Mouse (Mus musculus): ENCODE data around the gene Serpina5. TPM values are rescaled to one million over a fixed set of nuclear protein-coding genes. Genes with fewer than 3 reads are reported as not detected.

Serpina5 gene
- polyA plus RNA-seq, 1 experiment: not detected

GRCm38 (mm10) chr12:104142427-104142826 is 41.5 kb downstream of the Serpina5 start:
- Histone ChIP-seq H3K4me3 (replicated peaks) (no peak overlapping the region), H3K27me3 (ENCODE audit: control insufficient read depth) (no peaks in the 10 kb centered on the region), H3K36me3 (ENCODE audit: control insufficient read depth) (no peaks in the 10 kb centered on the region), H3K9me3 (ENCODE audit: control insufficient read depth, low read length) (no peaks in the 10 kb centered on the region), H3K4me1 (ENCODE audit: control insufficient read depth) (no peaks in the 10 kb centered on the region)
- no peak for TF ChIP-seq TAL1 (IDR thresholded peaks at IDR 0.05; ENCODE audit: low read length)
- TF ChIP-seq GATA1 (IDR thresholded peaks at IDR 0.05; ENCODE audit: low read length): no peak

GRCm38 (mm10) chr12:104143286-104143685 is 42.4 kb downstream of the Serpina5 start:
- no peaks in the 10 kb centered on the region for H3K36me3 ChIP-seq (ENCODE audit: control insufficient read depth)
- H3K9me3 ChIP-seq (ENCODE audit: control insufficient read depth, low read length): no peaks in the 10 kb centered on the region
- H3K4me1 ChIP-seq (ENCODE audit: control insufficient read depth): no peaks in the 10 kb centered on the region
- H3K4me3 ChIP-seq (replicated peaks): no peak overlapping the region
- H3K27me3 ChIP-seq (ENCODE audit: control insufficient read depth): no peaks in the 10 kb centered on the region
- TF ChIP-seq TAL1 (IDR thresholded peaks at IDR 0.05; ENCODE audit: low read length) (no peak), GATA1 (IDR thresholded peaks at IDR 0.05; ENCODE audit: low read length) (no peak)

GRCm38 (mm10) chr12:104145571-104145970 is 44.7 kb downstream of the Serpina5 start:
- TF ChIP-seq TAL1 (IDR thresholded peaks at IDR 0.05; ENCODE audit: low read length) (no peak), GATA1 (IDR thresholded peaks at IDR 0.05; ENCODE audit: low read length) (no peak)
- H3K9me3 ChIP-seq (ENCODE audit: control insufficient read depth, low read length): no peaks in the 10 kb centered on the region
- H3K4me3 ChIP-seq (replicated peaks): no peak overlapping the region
- H3K4me1 ChIP-seq (ENCODE audit: control insufficient read depth): no peaks in the 10 kb centered on the region
- H3K36me3 ChIP-seq (ENCODE audit: control insufficient read depth): no peaks in the 10 kb centered on the region
- no peaks in the 10 kb centered on the region for H3K27me3 ChIP-seq (ENCODE audit: control insufficient read depth)

- TF ChIP-seq GATA1 (IDR thresholded peaks at IDR 0.05; ENCODE audit: low read length): no peak
- TF ChIP-seq TAL1 (IDR thresholded peaks at IDR 0.05; ENCODE audit: low read length): no peak
- Histone ChIP-seq H3K27me3 (ENCODE audit: control insufficient read depth) (no peaks in the 10 kb centered on the region), H3K4me3 (replicated peaks) (no peak overlapping the region), H3K36me3 (ENCODE audit: control insufficient read depth) (no peaks in the 10 kb centered on the region), H3K9me3 (ENCODE audit: control insufficient read depth, low read length) (no peaks in the 10 kb centered on the region), H3K4me1 (ENCODE audit: control insufficient read depth) (no peaks in the 10 kb centered on the region)
Measured at GRCm38 (mm10) chr12:104151989-104152388, 51.1 kb downstream of the Serpina5 start.

- Histone ChIP-seq H3K36me3 (ENCODE audit: control insufficient read depth) (no peaks in the 10 kb centered on the region), H3K4me3 (replicated peaks) (no peak overlapping the region), H3K9me3 (ENCODE audit: control insufficient read depth, low read length) (no peaks in the 10 kb centered on the region), H3K4me1 (ENCODE audit: control insufficient read depth) (no peaks in the 10 kb centered on the region), H3K27me3 (ENCODE audit: control insufficient read depth) (no peaks in the 10 kb centered on the region)
- no peak for TF ChIP-seq GATA1 (IDR thresholded peaks at IDR 0.05; ENCODE audit: low read length)
- TF ChIP-seq TAL1 (IDR thresholded peaks at IDR 0.05; ENCODE audit: low read length): no peak
Measured at GRCm38 (mm10) chr12:104153041-104153645, 52.2 kb downstream of the Serpina5 start.

GRCm38 (mm10) chr12:104153656-104154055 is 52.7 kb downstream of the Serpina5 start, which contains the start of gene Serpina3c:
Serpina3c (minus strand) TSS chr12:104153870.
- H3K9me3 ChIP-seq (ENCODE audit: control insufficient read depth, low read length): no peaks in the 10 kb centered on the region

More at GRCm38 (mm10) chr12:104153656-104154055, 52.7 kb downstream of the Serpina5 start, which contains the start of gene Serpina3c:
- TF ChIP-seq GATA1 (IDR thresholded peaks at IDR 0.05; ENCODE audit: low read length): no peak
- TF ChIP-seq TAL1 (IDR thresholded peaks at IDR 0.05; ENCODE audit: low read length): no peak
- Histone ChIP-seq H3K27me3 (ENCODE audit: control insufficient read depth) (no peaks in the 10 kb centered on the region), H3K4me3 (replicated peaks) (no peak within 1 kb of the TSS), H3K4me1 (ENCODE audit: control insufficient read depth) (no peaks in the 10 kb centered on the region), H3K36me3 (ENCODE audit: control insufficient read depth) (no peaks in the 10 kb centered on the region)

Other genes with a start within 250 kb of the Serpina5 start
- 0.14 and 0.21 TPM in 2 replicates for gene Serpina1a, start 237.6 kb upstream of the Serpina5 start, polyA plus RNA-seq (2012)
- not detected in 2 replicates for gene Serpina1c, start 196.2 kb upstream of the Serpina5 start, polyA plus RNA-seq (2012)
- gene Serpina1e, start 142.1 kb upstream of the Serpina5 start, polyA plus RNA-seq (2012): not detected in 2 replicates
- not detected in 2 replicates for gene Serpina11, start 111.2 kb upstream of the Serpina5 start, polyA plus RNA-seq (2012)
- gene Serpina9, start 87.4 kb upstream of the Serpina5 start, polyA plus RNA-seq (2012): not detected in 2 replicates
- gene Serpina12, start 56.7 kb upstream of the Serpina5 start, polyA plus RNA-seq (2012): 0.03 TPM in 1 of 2 replicates, not detected in the other
- not detected in 2 replicates for gene Serpina3a, start 11.6 kb downstream of the Serpina5 start, polyA plus RNA-seq (2012)
- not detected in 2 replicates for gene Serpina3b, start 26.9 kb downstream of the Serpina5 start, polyA plus RNA-seq (2012)
- gene Serpina3c, start 52.8 kb downstream of the Serpina5 start, polyA plus RNA-seq (2012): not detected in 2 replicates
- gene Serpina3f, start 113.4 kb downstream of the Serpina5 start, polyA plus RNA-seq (2012): not detected in 2 replicates
- gene Serpina3g, start 135.1 kb downstream of the Serpina5 start, polyA plus RNA-seq (2012): 0.04 TPM in 1 of 2 replicates, not detected in the other
- not detected in 2 replicates for gene Serpina3i, start 162.0 kb downstream of the Serpina5 start, polyA plus RNA-seq (2012)
- gene Serpina3j, start 213.4 kb downstream of the Serpina5 start, polyA plus RNA-seq (2012): not detected in 2 replicates
- gene Serpina3k, start 237.4 kb downstream of the Serpina5 start, polyA plus RNA-seq (2012): not detected in 2 replicates
- not detected in 2 replicates for gene Serpina3m, start 237.4 kb downstream of the Serpina5 start, polyA plus RNA-seq (2012)

All from erythroblast, embryonic 14.5 days (primary cell).